Mouse (Mus musculus): ENCODE data around the gene Nob1. TPM values are rescaled to one million over a fixed set of nuclear protein-coding genes. Genes with fewer than 3 reads are reported as not detected.

Gene Nob1
- 10 to 100 TPM; 37.5 to 42.4 TPM for total RNA-seq (2021)
- long read RNA-seq, experiment 1, transcript Nob1-201 (9 exons, 1,658 nt), result major isoform, 24 of 44 reads
- long read RNA-seq, experiment 1, partial matches to known transcripts, result 7 of 44 reads
- long read RNA-seq, experiment 1, other reads (novel, unspliced or antisense), result 13 of 44 reads
- long read RNA-seq, experiment 2, transcript Nob1-201 (9 exons, 1,658 nt), result major isoform, 45 of 70 reads
- long read RNA-seq, experiment 2, partial matches to known transcripts, result 15 of 70 reads
- long read RNA-seq, experiment 2, other reads (novel, unspliced or antisense), result 10 of 70 reads

GRCm38 (mm10) chr8:107424597-107425229 is at the start of gene Nob1:
Nob1 (minus strand) TSS chr8:107425051.
- DNase-seq (ENCODE audit: low spot score in 2 of 2), result peak; percentile 95 to 98

- no peak for DNase-seq (ENCODE audit: low spot score in 2 of 2)
Measured at GRCm38 (mm10) chr8:107473369-107473768, 48.5 kb upstream of the Nob1 start.

- DNase-seq (ENCODE audit: low spot score in 2 of 2), result no peak
Measured at GRCm38 (mm10) chr8:107472403-107473100, 47.7 kb upstream of the Nob1 start.

GRCm38 (mm10) chr8:107470302-107470701 is 45.5 kb upstream of the Nob1 start:
- no peak for DNase-seq (ENCODE audit: low spot score in 2 of 2)

- DNase-seq (ENCODE audit: low spot score in 2 of 2), result no peak
Measured at GRCm38 (mm10) chr8:107468811-107469302, 44.0 kb upstream of the Nob1 start.

- DNase-seq (ENCODE audit: low spot score in 2 of 2), result no peak
Measured at GRCm38 (mm10) chr8:107466642-107467041, 41.8 kb upstream of the Nob1 start.

GRCm38 (mm10) chr8:107465332-107465990 is 40.6 kb upstream of the Nob1 start:
- DNase-seq (ENCODE audit: low spot score in 2 of 2), result no peak

- no peak for DNase-seq (ENCODE audit: low spot score in 2 of 2)
Measured at GRCm38 (mm10) chr8:107462423-107462822, 37.6 kb upstream of the Nob1 start.

- no peak for DNase-seq (ENCODE audit: low spot score in 2 of 2)
Measured at GRCm38 (mm10) chr8:107458281-107458680, 33.4 kb upstream of the Nob1 start.

GRCm38 (mm10) chr8:107457725-107458124 is 32.9 kb upstream of the Nob1 start:
- DNase-seq (ENCODE audit: low spot score in 2 of 2), result no peak

- no peak for DNase-seq (ENCODE audit: low spot score in 2 of 2)
Measured at GRCm38 (mm10) chr8:107455268-107455667, 30.4 kb upstream of the Nob1 start.

GRCm38 (mm10) chr8:107453386-107453785 is 28.5 kb upstream of the Nob1 start:
- DNase-seq (ENCODE audit: low spot score in 2 of 2), result no peak

GRCm38 (mm10) chr8:107451414-107452066 is 26.7 kb upstream of the Nob1 start:
- no peak for DNase-seq (ENCODE audit: low spot score in 2 of 2)

GRCm38 (mm10) chr8:107449655-107450054 is 24.8 kb upstream of the Nob1 start:
- DNase-seq (ENCODE audit: low spot score in 2 of 2), result no peak

- no peak for DNase-seq (ENCODE audit: low spot score in 2 of 2)
Measured at GRCm38 (mm10) chr8:107449130-107449529, 24.3 kb upstream of the Nob1 start.

GRCm38 (mm10) chr8:107448382-107448889 is 23.6 kb upstream of the Nob1 start:
- DNase-seq (ENCODE audit: low spot score in 2 of 2), result no peak

- DNase-seq (ENCODE audit: low spot score in 2 of 2), result no peak
Measured at GRCm38 (mm10) chr8:107447713-107448112, 22.9 kb upstream of the Nob1 start.

GRCm38 (mm10) chr8:107444626-107445025 is 19.8 kb upstream of the Nob1 start:
- no peak for DNase-seq (ENCODE audit: low spot score in 2 of 2)

- DNase-seq (ENCODE audit: low spot score in 2 of 2), result no peak
Measured at GRCm38 (mm10) chr8:107439880-107440625, 15.2 kb upstream of the Nob1 start.

GRCm38 (mm10) chr8:107437711-107438110 is 12.9 kb upstream of the Nob1 start:
- no peak for DNase-seq (ENCODE audit: low spot score in 2 of 2)

Measured in adrenal gland, postnatal 4 days (tissue).